Mouse (Mus musculus) forebrain, embryonic 16.5 days (tissue): ENCODE results near the gene Itpr2. TPM values are rescaled to one million over a fixed set of nuclear protein-coding genes. Genes with fewer than 3 reads are reported as not detected.

Experiments used
- polyA plus RNA-seq: library from polyadenylated mRNA; unstranded; fragments of >200 nt; fragmentation: Nextera tagmentation; extraction: Ambion mirVana; gene quantifications from 2 replicates; pipeline ENCODE4 v1.2.1, GENCODE M21; 2015

Itpr2 gene
- polyA plus RNA-seq, 1 experiment from 2014 or later: 4.7 TPM

Other genes with a start within 250 kb of the Itpr2 start
- gene Fgfr1op2, start 75.0 kb upstream of the Itpr2 start, polyA plus RNA-seq: 48.2 and 56.7 TPM in 2 replicates
- gene Ints13, start 75.6 kb upstream of the Itpr2 start, polyA plus RNA-seq: 67.7 and 70.1 TPM in 2 replicates
- 109 and 111 TPM in 2 replicates for gene Med21, start 140.3 kb upstream of the Itpr2 start, polyA plus RNA-seq
- gene Tm7sf3, start 140.6 kb upstream of the Itpr2 start, polyA plus RNA-seq: 35.2 and 36.3 TPM in 2 replicates
- 15.0 and 16.5 TPM in 2 replicates for gene Stk38l, start 222.8 kb upstream of the Itpr2 start, polyA plus RNA-seq